Mouse (Mus musculus): ENCODE results near the gene Utrn. TPM values are rescaled to one million over a fixed set of nuclear protein-coding genes. Genes with fewer than 3 reads are reported as not detected.

Utrn gene
- total and polyA plus RNA-seq, 2 experiments from 2014 or later, result 48.4 to 61.6 TPM

DNA sequence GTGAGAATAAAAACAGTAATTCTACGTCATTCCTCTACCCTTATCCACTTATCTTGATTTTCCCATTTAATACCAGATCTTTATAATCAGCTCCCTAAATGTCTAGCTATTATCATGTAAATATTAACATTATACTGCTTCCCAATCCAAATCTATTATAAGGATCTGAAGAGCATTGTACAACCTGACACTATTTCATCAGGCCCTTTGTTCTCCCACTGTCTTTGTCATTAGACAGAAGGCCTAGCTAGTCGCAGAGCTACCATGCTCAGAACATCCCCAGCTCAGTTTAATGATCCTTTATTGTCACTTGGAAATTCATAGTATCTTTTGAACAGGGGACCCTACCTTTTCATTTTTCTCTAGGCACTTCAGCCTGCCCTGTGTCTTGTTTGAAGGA is 436.0 kb downstream of the Utrn start:
- TF ChIP-seq CTCF (IDR thresholded peaks at IDR 0.05; ENCODE audit: low read depth) (no peak), EP300 (IDR thresholded peaks at IDR 0.05; ENCODE audit: low read depth) (no peak)
- ATAC-seq (ENCODE audit: insufficient read depth, low read depth), result no peak
- Histone ChIP-seq H3K27ac (ENCODE audit: low read depth) (no peak overlapping the region), H3K4me1 (ENCODE audit: control insufficient read depth, insufficient read depth) (peaks cover 9% of the 10 kb centered on the region), H3K36me3 (replicated peaks; ENCODE audit: control insufficient read depth, insufficient read depth, low read length) (peaks cover 11% of the 10 kb centered on the region), H3K27me3 (ENCODE audit: control insufficient read depth, insufficient read depth, low read length) (no peaks in the 10 kb centered on the region), H3K9ac (replicated peaks; ENCODE audit: low read depth, low read length) (no peak overlapping the region), H3K9me3 (replicated peaks; ENCODE audit: control insufficient read depth, low read length) (no peaks in the 10 kb centered on the region), H3K4me2 (ENCODE audit: low read depth, low read length) (no peak overlapping the region), H3K4me3 (ENCODE audit: low read depth, low read length) (no peak overlapping the region)
- DNase-seq (ENCODE audit: low spot score), result no peak
- WGBS, result 92% methylated on average over 2 of the region's 2 CpGs

DNA sequence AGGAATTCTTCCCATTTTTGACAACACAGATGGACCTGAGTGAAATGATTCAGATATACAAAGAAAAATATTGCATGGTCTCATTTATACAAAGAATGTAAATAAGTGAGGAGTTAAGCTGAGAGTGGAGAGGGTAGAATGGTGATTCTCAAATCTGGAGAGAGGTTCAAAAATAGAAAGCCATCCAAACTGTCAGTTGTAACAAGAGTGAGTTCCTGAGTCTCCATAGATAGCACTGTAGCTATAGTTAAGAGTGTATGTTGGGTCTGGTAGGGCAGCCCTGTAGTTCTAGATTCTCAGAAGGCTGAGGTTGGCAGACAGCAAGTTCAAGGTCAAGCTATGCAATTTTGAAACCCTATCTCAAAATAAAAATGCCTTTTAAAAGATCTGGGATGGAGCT is 438.8 kb downstream of the Utrn start:
- TF ChIP-seq EP300 (IDR thresholded peaks at IDR 0.05; ENCODE audit: low read depth) (no peak), CTCF (IDR thresholded peaks at IDR 0.05; ENCODE audit: low read depth) (no peak)
- Histone ChIP-seq H3K4me1 (ENCODE audit: control insufficient read depth, insufficient read depth) (peaks cover 14% of the 10 kb centered on the region), H3K4me2 (ENCODE audit: low read depth, low read length) (no peak overlapping the region), H3K36me3 (replicated peaks; ENCODE audit: control insufficient read depth, insufficient read depth, low read length) (no peaks in the 10 kb centered on the region), H3K27ac (ENCODE audit: low read depth) (peak overlapping the region; percentile 54), H3K9ac (replicated peaks; ENCODE audit: low read depth, low read length) (no peak overlapping the region), H3K4me3 (ENCODE audit: low read depth, low read length) (no peak overlapping the region), H3K9me3 (replicated peaks; ENCODE audit: control insufficient read depth, low read length) (no peaks in the 10 kb centered on the region), H3K27me3 (ENCODE audit: control insufficient read depth, insufficient read depth, low read length) (no peaks in the 10 kb centered on the region)
- ATAC-seq (ENCODE audit: insufficient read depth, low read depth) (peak; percentile 68), DNase-seq (ENCODE audit: low spot score) (peak; percentile 56)

DNA sequence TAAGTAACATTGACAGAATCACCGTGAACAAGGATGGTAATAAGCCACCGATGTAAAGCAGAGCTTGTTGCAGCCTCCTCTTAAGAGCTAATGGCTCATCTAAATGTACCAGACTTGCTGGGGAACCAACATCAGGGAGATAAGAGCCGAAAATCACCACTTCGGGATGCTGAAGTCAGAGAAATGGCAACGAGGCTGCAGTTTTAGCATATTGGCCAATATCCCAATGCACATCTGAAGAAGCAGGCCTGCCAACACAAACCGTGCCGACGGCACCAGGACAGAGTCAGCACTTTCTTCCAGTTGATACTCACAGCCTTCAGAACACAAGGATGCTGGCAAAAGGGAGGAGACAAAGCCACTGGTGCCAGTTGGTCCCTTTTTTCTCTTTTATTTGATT is 442.3 kb downstream of the Utrn start:
- no peak overlapping the region for H3K4me2 ChIP-seq (ENCODE audit: low read depth, low read length)
- H3K27me3 ChIP-seq (ENCODE audit: control insufficient read depth, insufficient read depth, low read length), result no peaks in the 10 kb centered on the region
- no peaks in the 10 kb centered on the region for H3K9me3 ChIP-seq (replicated peaks; ENCODE audit: control insufficient read depth, low read length)
- H3K27ac ChIP-seq (ENCODE audit: low read depth), result no peak overlapping the region
- DNase-seq (ENCODE audit: low spot score) (no peak), ATAC-seq (ENCODE audit: insufficient read depth, low read depth) (no peak)
- WGBS, result 71% methylated on average over 8 of the region's 8 CpGs
- H3K36me3 ChIP-seq (replicated peaks; ENCODE audit: control insufficient read depth, insufficient read depth, low read length), result no peaks in the 10 kb centered on the region
- no peak for TF ChIP-seq EP300 (IDR thresholded peaks at IDR 0.05; ENCODE audit: low read depth)
- no peak for TF ChIP-seq CTCF (IDR thresholded peaks at IDR 0.05; ENCODE audit: low read depth)
- H3K4me1 ChIP-seq (ENCODE audit: control insufficient read depth, insufficient read depth), result peaks cover 17% of the 10 kb centered on the region
- no peak overlapping the region for H3K9ac ChIP-seq (replicated peaks; ENCODE audit: low read depth, low read length)
- H3K4me3 ChIP-seq (ENCODE audit: low read depth, low read length), result no peak overlapping the region

DNA sequence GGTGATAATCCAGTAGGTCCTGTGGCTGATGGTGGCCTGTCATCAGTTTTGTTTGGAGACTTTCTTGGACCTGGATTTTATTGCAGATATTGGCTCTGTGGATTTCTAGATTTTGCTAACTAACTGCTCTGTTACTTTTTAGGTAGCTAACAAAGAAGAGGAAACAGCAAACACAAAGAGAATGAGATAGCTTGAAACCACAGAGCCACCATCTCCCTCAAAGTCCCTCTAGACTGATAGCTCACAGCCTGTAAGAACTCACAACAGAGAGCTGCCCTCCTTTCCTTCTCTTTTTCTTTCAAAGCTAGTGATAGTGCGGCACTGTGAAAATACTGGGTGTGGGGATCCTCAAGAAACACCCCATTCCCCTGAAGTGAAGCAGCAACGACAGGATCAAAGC is 444.2 kb downstream of the Utrn start:
- ATAC-seq (ENCODE audit: insufficient read depth, low read depth) (no peak), DNase-seq (ENCODE audit: low spot score) (no peak)
- H3K36me3 ChIP-seq (replicated peaks; ENCODE audit: control insufficient read depth, insufficient read depth, low read length), result no peaks in the 10 kb centered on the region; the same call in 1 of the 2 replicates
- no peak overlapping the region for H3K4me2 ChIP-seq (ENCODE audit: low read depth, low read length)
- no peak overlapping the region for H3K27ac ChIP-seq (ENCODE audit: low read depth)
- H3K4me3 ChIP-seq (ENCODE audit: low read depth, low read length), result no peak overlapping the region
- 75% methylated on average over 2 of the region's 2 CpGs for WGBS
- H3K27me3 ChIP-seq (ENCODE audit: control insufficient read depth, insufficient read depth, low read length), result no peaks in the 10 kb centered on the region
- peaks cover 16% of the 10 kb centered on the region for H3K4me1 ChIP-seq (ENCODE audit: control insufficient read depth, insufficient read depth)
- TF ChIP-seq EP300 (IDR thresholded peaks at IDR 0.05; ENCODE audit: low read depth), result no peak
- no peak for TF ChIP-seq CTCF (IDR thresholded peaks at IDR 0.05; ENCODE audit: low read depth)
- H3K9ac ChIP-seq (replicated peaks; ENCODE audit: low read depth, low read length), result no peak overlapping the region
- H3K9me3 ChIP-seq (replicated peaks; ENCODE audit: control insufficient read depth, low read length), result no peaks in the 10 kb centered on the region

DNA sequence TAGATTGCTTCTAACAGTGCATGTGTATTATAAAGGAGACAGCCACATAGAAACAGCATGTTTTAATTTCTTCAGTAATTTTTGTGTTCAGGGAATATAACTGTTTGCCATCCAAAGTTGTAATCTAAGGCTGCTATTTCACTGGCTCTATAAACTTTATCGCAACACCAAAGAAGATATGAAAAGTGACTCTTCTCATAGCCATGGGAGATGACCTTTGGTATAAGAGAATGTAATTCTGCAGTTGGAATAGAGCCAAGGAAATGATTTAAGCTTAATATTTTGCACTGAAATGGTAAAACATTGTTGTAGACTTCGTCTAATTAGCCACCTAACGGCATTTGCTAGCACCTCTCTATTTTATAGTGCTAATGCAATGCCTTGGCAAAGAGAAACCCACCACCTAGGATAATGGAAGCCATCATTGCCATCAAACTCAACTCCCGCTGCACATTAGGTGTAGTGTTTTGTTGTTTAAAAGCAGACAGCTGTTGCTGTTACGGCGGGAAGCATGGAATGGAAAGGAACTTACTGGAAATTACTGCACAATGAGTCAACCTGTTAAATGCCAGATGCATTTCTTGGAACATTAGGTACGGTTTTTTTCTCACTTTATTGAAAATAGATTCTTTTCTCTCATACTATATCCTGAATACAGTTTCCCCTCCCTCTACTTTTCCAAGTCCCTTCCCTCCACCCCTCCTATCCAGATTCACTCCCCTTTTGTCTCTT is 445.0 kb downstream of the Utrn start:
- ATAC-seq (ENCODE audit: insufficient read depth, low read depth) (no peak), DNase-seq (ENCODE audit: low spot score) (no peak)
- H3K4me3 ChIP-seq (ENCODE audit: low read depth, low read length), result no peak overlapping the region
- no peak overlapping the region for H3K27ac ChIP-seq (ENCODE audit: low read depth)
- H3K9ac ChIP-seq (replicated peaks; ENCODE audit: low read depth, low read length), result no peak overlapping the region
- 88% methylated on average over 7 of the region's 7 CpGs for WGBS
- no peak for TF ChIP-seq EP300 (IDR thresholded peaks at IDR 0.05; ENCODE audit: low read depth)
- TF ChIP-seq CTCF (IDR thresholded peaks at IDR 0.05; ENCODE audit: low read depth), result no peak
- H3K9me3 ChIP-seq (replicated peaks; ENCODE audit: control insufficient read depth, low read length), result no peaks in the 10 kb centered on the region
- H3K27me3 ChIP-seq (ENCODE audit: control insufficient read depth, insufficient read depth, low read length), result no peaks in the 10 kb centered on the region
- no peak overlapping the region for H3K4me2 ChIP-seq (ENCODE audit: low read depth, low read length)
- H3K36me3 ChIP-seq (replicated peaks; ENCODE audit: control insufficient read depth, insufficient read depth, low read length), result no peaks in the 10 kb centered on the region; the same call in 1 of the 2 replicates
- peaks cover 11% of the 10 kb centered on the region for H3K4me1 ChIP-seq (ENCODE audit: control insufficient read depth, insufficient read depth)

DNA sequence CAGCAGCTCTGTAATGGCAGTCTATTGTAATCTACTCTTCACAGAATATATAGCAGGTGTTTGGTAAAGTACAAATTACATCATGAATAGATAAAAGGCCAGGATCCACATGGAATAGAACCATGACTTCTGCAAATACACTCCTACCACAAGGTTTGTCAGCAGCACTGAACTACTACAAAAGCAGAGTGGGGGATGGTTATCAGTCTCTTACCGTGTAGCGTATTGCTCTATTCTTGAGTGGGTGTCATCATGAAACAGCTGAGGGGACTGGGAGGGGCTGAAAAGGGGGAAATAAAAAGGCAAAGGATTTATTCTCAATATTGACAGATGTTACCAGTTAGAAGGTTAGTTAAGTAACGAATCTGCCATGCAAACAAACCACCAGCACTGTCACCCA is 454.2 kb downstream of the Utrn start:
- TF ChIP-seq CTCF (IDR thresholded peaks at IDR 0.05; ENCODE audit: low read depth) (no peak), EP300 (IDR thresholded peaks at IDR 0.05; ENCODE audit: low read depth) (no peak)
- no peak overlapping the region for H3K4me2 ChIP-seq (ENCODE audit: low read depth, low read length)
- 80% methylated on average over 3 of the region's 3 CpGs for WGBS

More for the DNA sequence above, 454.2 kb downstream of the Utrn start:
- Histone ChIP-seq H3K27me3 (ENCODE audit: control insufficient read depth, insufficient read depth, low read length) (no peaks in the 10 kb centered on the region), H3K9me3 (replicated peaks; ENCODE audit: control insufficient read depth, low read length) (no peaks in the 10 kb centered on the region), H3K27ac (ENCODE audit: low read depth) (no peak overlapping the region), H3K36me3 (replicated peaks; ENCODE audit: control insufficient read depth, insufficient read depth, low read length) (peaks cover 12% of the 10 kb centered on the region), H3K4me1 (ENCODE audit: control insufficient read depth, insufficient read depth) (no peaks in the 10 kb centered on the region), H3K9ac (replicated peaks; ENCODE audit: low read depth, low read length) (no peak overlapping the region), H3K4me3 (ENCODE audit: low read depth, low read length) (no peak overlapping the region)
- no peak for ATAC-seq (ENCODE audit: insufficient read depth, low read depth)
- no peak for DNase-seq (ENCODE audit: low spot score)
